Mouse (Mus musculus) heart, embryonic 14.5 days (tissue): ENCODE measurements around the gene D1Ertd622e. TPM values are rescaled to one million over a fixed set of nuclear protein-coding genes. Genes with fewer than 3 reads are reported as not detected.

Experiments used
- ATAC-seq: fragments of 200-750 bp; cut with Nextera tagmentation; 2 replicates; pipeline ENCODE4 v1.8.0; 2017; ENCODE audit warnings: low read depth, moderate TSS enrichment; ENCODE audit not compliant: insufficient number of reproducible peaks, insufficient read depth, low FRiP score
- H3K27ac ChIP-seq, 2 experiments: fragments of 200-500 bp in 1 of 2; fragments of 300-500 bp in 1 of 2; sonication (generic) in 1 of 2; replicated peaks in 1 of 2; 2 replicates each; pipeline ENCODE4 v1.5.1; 2012 to 2014; ENCODE audit warnings: low read depth in 2 of 2, low read length in 2 of 2, control low read depth in 1 of 2, mild to moderate bottlenecking in 1 of 2, mixed read lengths in 1 of 2; ENCODE audit not compliant: control insufficient read depth in 1 of 2, insufficient read depth in 1 of 2
- H3K27me3 ChIP-seq: fragments of 300-500 bp; sonication (generic); 2 replicates; pipeline ENCODE4 v1.6.1; 2014; ENCODE audit warnings: mild to moderate bottlenecking, low read length, control low read depth; ENCODE audit not compliant: control insufficient read depth, insufficient read depth
- H3K36me3 ChIP-seq: fragments of 300-500 bp; sonication (generic); 2 replicates; pipeline ENCODE4 v1.6.1; 2014; ENCODE audit warnings: mild to moderate bottlenecking, control low read depth, low read length, mixed read lengths; ENCODE audit not compliant: control insufficient read depth, insufficient read depth
- H3K4me1 ChIP-seq, 2 experiments: fragments of 200-500 bp in 1 of 2; fragments of 300-500 bp in 1 of 2; sonication (generic) in 1 of 2; 2 replicates each; pipeline ENCODE4 v1.6.1; 2012 to 2014; ENCODE audit warnings: low read length in 2 of 2, control low read depth in 1 of 2, mixed read lengths in 1 of 2; ENCODE audit not compliant: control insufficient read depth in 2 of 2, insufficient read depth in 2 of 2
- H3K4me2 ChIP-seq: fragments of 300-500 bp; sonication (generic); 2 replicates; pipeline ENCODE4 v1.6.1; 2014; ENCODE audit warnings: mild to moderate bottlenecking, low read length
- H3K4me3 ChIP-seq, 2 experiments: fragments of 200-500 bp in 1 of 2; fragments of 300-500 bp in 1 of 2; sonication (generic) in 1 of 2; 2 replicates each; pipeline ENCODE4 v1.5.1; 2012 to 2014; ENCODE audit warnings: low read length in 2 of 2, mild to moderate bottlenecking in 2 of 2, control low read depth in 1 of 2, low read depth in 1 of 2, moderate library complexity in 1 of 2; ENCODE audit not compliant: control insufficient read depth in 1 of 2, insufficient read depth in 1 of 2
- H3K9ac ChIP-seq: fragments of 300-500 bp; sonication (generic); 2 replicates; pipeline ENCODE4 v1.6.1; 2014; ENCODE audit warnings: mild to moderate bottlenecking, low read length
- H3K9me3 ChIP-seq: fragments of 300-500 bp; sonication (generic); 2 replicates; pipeline ENCODE4 v1.6.1; 2016; ENCODE audit warnings: low read length, control low read depth; ENCODE audit not compliant: control insufficient read depth
- WGBS: fragments of 180-500 bp; shearing (Covaris S2); extraction: QIAGEN DNeasy Blood & Tissue Kit; methylation state at CpG from one replicate; pipeline ENCODE4 v1.1.7; 2014; 5-methylcytosine and 5-hydroxymethylcytosine counted together
- polyA plus RNA-seq: library from polyadenylated mRNA; unstranded; fragments of >200 nt; fragmentation: Nextera tagmentation; extraction: Ambion mirVana; gene quantifications from 2 replicates; pipeline ENCODE4 v1.2.1, GENCODE M21; 2014

The D1Ertd622e gene
- polyA plus RNA-seq, 1 experiment from 2014 or later = 7.8 TPM

GRCm38 (mm10) chr1:97688756-97689155 is 26.9 kb upstream of the D1Ertd622e start:
- Histone ChIP-seq H3K4me3 (no peak overlapping the region), H3K9ac (no peak overlapping the region), H3K36me3 (no peaks in the 10 kb centered on the region), H3K4me2 (no peak overlapping the region), H3K9me3 (no peaks in the 10 kb centered on the region), H3K27me3 (no peaks in the 10 kb centered on the region), H3K27ac (no peak overlapping the region), H3K4me1 (no peaks in the 10 kb centered on the region)
- WGBS = 13% methylated on average over 3 of the region's 3 CpGs
- no peak for ATAC-seq

- no peaks in the 10 kb centered on the region for H3K27me3 ChIP-seq
- 0 out of 4 replicates have a peak, but pooled peaks cover 0 to 5% of the 10 kb centered on the region in 2 experiments for H3K4me1 ChIP-seq
- H3K9me3 ChIP-seq = no peaks in the 10 kb centered on the region
- H3K36me3 ChIP-seq = no peaks in the 10 kb centered on the region
- no peak overlapping the region for H3K4me2 ChIP-seq
- no peak overlapping the region for H3K4me3 ChIP-seq
- no peak overlapping the region for H3K27ac ChIP-seq
- no peak overlapping the region for H3K9ac ChIP-seq
- WGBS = 67% methylated on average over 4 of the region's 4 CpGs
- ATAC-seq = no peak
Observed at GRCm38 (mm10) chr1:97676526-97677177, 14.8 kb upstream of the D1Ertd622e start.

GRCm38 (mm10) chr1:97676115-97676514 is 14.2 kb upstream of the D1Ertd622e start:
- Histone ChIP-seq H3K4me2 (no peak overlapping the region), H3K27ac (no peak overlapping the region), H3K4me1 (0 out of 4 replicates have a peak, but pooled peaks cover 0 to 5% of the 10 kb centered on the region in 2 experiments), H3K4me3 (no peak overlapping the region), H3K9me3 (no peaks in the 10 kb centered on the region), H3K36me3 (no peaks in the 10 kb centered on the region), H3K9ac (no peak overlapping the region), H3K27me3 (no peaks in the 10 kb centered on the region)
- 68% methylated on average over 2 of the region's 2 CpGs for WGBS
- ATAC-seq = no peak

GRCm38 (mm10) chr1:97672849-97673248 is 11.0 kb upstream of the D1Ertd622e start:
- H3K36me3 ChIP-seq = no peaks in the 10 kb centered on the region
- WGBS = 36% methylated on average over 2 of the region's 2 CpGs

GRCm38 (mm10) chr1:97667288-97667687 is 5.4 kb upstream of the D1Ertd622e start:
- WGBS = 86% methylated on average over 1 of the region's 1 CpGs
- no peaks in the 10 kb centered on the region for H3K9me3 ChIP-seq
- H3K4me3 ChIP-seq = no peak overlapping the region
- H3K4me2 ChIP-seq = no peak overlapping the region
- no peak overlapping the region for H3K9ac ChIP-seq
- no peaks in the 10 kb centered on the region for H3K27me3 ChIP-seq
- no peak overlapping the region for H3K27ac ChIP-seq
- H3K4me1 ChIP-seq = no peaks in the 10 kb centered on the region
- ATAC-seq = no peak
- no peaks in the 10 kb centered on the region for H3K36me3 ChIP-seq

More at GRCm38 (mm10) chr1:97672849-97673248, 11.0 kb upstream of the D1Ertd622e start:
- no peak overlapping the region for H3K4me3 ChIP-seq
- H3K4me1 ChIP-seq = 0 out of 4 replicates have a peak, but pooled peaks cover 0 to 5% of the 10 kb centered on the region in 2 experiments
- no peak overlapping the region for H3K9ac ChIP-seq
- no peaks in the 10 kb centered on the region for H3K9me3 ChIP-seq
- no peak for ATAC-seq
- H3K27me3 ChIP-seq = no peaks in the 10 kb centered on the region
- H3K27ac ChIP-seq = no peak overlapping the region
- H3K4me2 ChIP-seq = no peak overlapping the region

- Histone ChIP-seq H3K27ac (peak overlapping the region; percentile 60 to 85; a peak in 2 of 4 replicates), H3K9me3 (no peaks in the 10 kb centered on the region), H3K4me1 (peaks cover 0 to 16% of the 10 kb centered on the region in 2 experiments; a peak in 2 of 4 replicates), H3K27me3 (no peaks in the 10 kb centered on the region), H3K4me3 (peak overlapping the region; percentile 83 to 97), H3K36me3 (no peaks in the 10 kb centered on the region), H3K4me2 (peak overlapping the region; percentile 91), H3K9ac (peak overlapping the region; percentile 86)
- WGBS = 18% methylated on average over 7 of the region's 7 CpGs
- no peak for ATAC-seq
Observed at GRCm38 (mm10) chr1:97662324-97662723, 450 bp upstream of the D1Ertd622e start.

- Histone ChIP-seq H3K4me1 (peaks cover 0 to 16% of the 10 kb centered on the region in 2 experiments; a peak in 2 of 4 replicates), H3K27me3 (no peaks in the 10 kb centered on the region), H3K36me3 (no peaks in the 10 kb centered on the region), H3K4me2 (peak overlapping the region; percentile 91), H3K27ac (peak overlapping the region; percentile 20 to 85; a peak in 3 of 4 replicates), H3K4me3 (peak overlapping the region; percentile 83 to 97), H3K9ac (peak overlapping the region; percentile 86), H3K9me3 (no peaks in the 10 kb centered on the region)
- under 1% methylated on average over 87 of the region's 93 CpGs for whole genome bisulfite sequencing
- ATAC-seq = peak; percentile 45
Observed at GRCm38 (mm10) chr1:97660687-97661405, 1.0 kb downstream of the D1Ertd622e start.
